Mouse (Mus musculus): ENCODE data around the gene Vps54.

The Vps54 gene

DNA sequence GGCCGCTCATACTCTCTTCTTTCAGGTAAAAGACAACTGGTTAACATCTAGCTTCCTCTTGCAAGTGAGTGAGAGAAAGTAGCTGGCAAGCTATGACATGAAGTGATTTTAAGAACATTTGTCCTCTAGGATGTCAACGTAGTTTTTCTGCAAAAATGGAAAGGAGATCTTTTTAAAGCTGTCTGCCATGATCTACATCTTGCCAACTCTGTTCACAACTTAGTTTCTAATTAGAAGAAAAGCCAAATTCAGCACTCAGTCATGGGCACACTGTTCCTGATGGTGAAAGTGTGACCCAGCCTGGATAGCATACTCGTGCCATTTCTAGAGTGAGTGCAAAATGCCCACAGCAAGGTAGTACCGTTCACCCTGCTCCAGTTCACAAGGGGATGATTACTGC lies 100.0 kb downstream of the Vps54 start:
- no peak for DNase-seq (ENCODE audit: low spot score)

DNA sequence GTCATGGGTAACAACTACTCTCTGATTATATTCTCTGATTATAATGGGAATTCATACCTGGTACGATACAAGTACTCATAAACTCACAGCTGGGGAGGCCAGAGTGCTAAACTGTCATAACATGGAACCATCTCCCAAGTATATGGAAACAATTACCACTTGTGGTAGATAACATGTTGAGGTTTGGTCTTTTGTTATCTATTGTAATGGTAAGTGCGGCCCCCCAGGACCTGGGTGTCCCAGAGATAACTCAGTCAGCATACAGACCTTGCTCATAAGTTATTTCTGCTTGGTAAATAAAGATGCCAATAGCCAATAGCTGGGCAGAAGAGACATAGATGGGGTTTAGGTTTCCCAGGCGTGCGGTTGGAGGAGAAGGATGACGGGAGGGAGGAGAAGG lies 104.4 kb downstream of the Vps54 start:
- no peak for DNase-seq (ENCODE audit: low spot score)

DNA sequence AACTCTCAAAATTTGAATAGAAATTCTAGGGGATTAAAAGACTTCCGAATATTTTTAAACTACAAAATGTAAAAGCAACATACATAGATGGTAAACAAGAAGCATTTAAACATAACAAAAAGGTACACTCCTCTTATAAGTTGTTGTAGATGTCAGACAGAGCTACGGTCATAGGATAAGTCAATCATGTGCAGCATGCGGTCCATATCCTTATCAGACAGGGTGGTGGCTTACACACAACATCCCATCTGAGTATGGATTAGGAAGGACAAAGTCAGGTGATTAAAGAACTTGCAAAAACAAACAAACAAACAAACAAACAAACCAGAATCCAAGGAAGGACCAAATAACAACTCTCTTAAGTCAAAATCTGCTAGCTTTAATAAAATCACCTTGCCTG lies 106.9 kb downstream of the Vps54 start:
- DNase-seq (ENCODE audit: low spot score) = no peak

GRCm38 (mm10) chr11:21348890-21349289 lies 109.8 kb downstream of the Vps54 start:
- no peak for DNase-seq (ENCODE audit: low spot score)

- no peak for DNase-seq (ENCODE audit: low spot score)
Observed at GRCm38 (mm10) chr11:21351296-21351695, 112.2 kb downstream of the Vps54 start.

GRCm38 (mm10) chr11:21363144-21363940 lies 124.3 kb downstream of the Vps54 start:
- DNase-seq (ENCODE audit: low spot score) = no peak

- no peak for DNase-seq (ENCODE audit: low spot score)
Observed at GRCm38 (mm10) chr11:21368466-21368865, 129.4 kb downstream of the Vps54 start.

GRCm38 (mm10) chr11:21369248-21370016 lies 130.4 kb downstream of the Vps54 start:
- no peak for DNase-seq (ENCODE audit: low spot score)

DNA sequence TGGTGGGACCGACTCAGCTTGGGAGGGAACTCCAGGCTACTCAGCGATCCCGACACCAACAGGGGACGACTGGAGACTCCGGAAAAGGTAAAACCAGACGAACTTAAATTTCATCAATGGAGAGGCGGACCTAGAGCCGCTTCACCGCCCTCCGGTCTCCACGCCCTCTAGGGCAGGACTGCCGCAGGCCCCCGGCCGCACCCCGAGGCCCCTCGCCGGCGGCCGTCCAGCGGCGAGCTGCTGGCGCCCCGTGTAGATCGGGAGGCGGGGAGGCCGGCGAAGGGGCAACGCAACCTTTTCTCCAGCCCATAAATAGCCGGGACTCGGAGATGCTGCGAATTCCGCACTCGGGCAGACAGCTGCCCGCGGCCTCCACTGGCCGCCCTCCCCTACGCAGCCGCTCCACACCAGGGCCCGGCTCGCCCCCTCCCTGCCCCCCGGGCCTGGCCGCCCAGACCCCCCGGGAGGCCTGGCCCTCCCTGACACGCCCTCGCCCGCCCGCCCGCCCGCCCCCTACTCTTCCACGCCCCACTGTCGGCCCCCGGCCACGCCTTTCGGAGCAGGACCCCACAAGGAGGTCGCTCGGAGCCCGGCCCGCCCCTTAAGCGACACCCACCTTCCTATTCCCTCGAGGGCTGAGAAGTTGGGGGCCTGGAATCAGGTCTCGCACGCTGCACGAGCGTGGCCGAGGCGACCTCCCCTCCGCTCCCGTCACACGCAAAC lies 131.5 kb downstream of the Vps54 start:
- no peak for DNase-seq (ENCODE audit: low spot score)

All from layer of hippocampus, adult 9-10 months (tissue).